Mouse (Mus musculus) hematopoietic stem cell, adult 5-6 weeks (primary cell): Measurements from ENCODE around the gene Pex11g. TPM values are rescaled to one million over a fixed set of nuclear protein-coding genes. Genes with fewer than 3 reads are reported as not detected.

ENCODE experiments used
- ATAC-seq, 2 experiments: fragments of 125-278 bp in 1 of 2; replicated peaks in 1 of 2; 2 replicates each; pipeline ENCODE4 v1.8.0; 2016 to 2017; ENCODE audit warnings: inconsistent platforms in 2 of 2, mild to moderate bottlenecking in 2 of 2, moderate number of reproducible peaks in 2 of 2, low read depth in 1 of 2, moderate TSS enrichment in 1 of 2; ENCODE audit not compliant: low FRiP score in 2 of 2, poor library complexity in 2 of 2, severe bottlenecking in 2 of 2, insufficient read depth in 1 of 2, low TSS enrichment in 1 of 2
- total RNA-seq: library from RNA; stranded (forward); fragments of 172-1452, 232-1000 nt; gene quantifications from 2 replicates; pipeline ENCODE4 v1.2.3, GENCODE M21; 2017

The Pex11g gene
- 0.84 and 4.1 TPM in 2 replicates for total RNA-seq

DNA sequence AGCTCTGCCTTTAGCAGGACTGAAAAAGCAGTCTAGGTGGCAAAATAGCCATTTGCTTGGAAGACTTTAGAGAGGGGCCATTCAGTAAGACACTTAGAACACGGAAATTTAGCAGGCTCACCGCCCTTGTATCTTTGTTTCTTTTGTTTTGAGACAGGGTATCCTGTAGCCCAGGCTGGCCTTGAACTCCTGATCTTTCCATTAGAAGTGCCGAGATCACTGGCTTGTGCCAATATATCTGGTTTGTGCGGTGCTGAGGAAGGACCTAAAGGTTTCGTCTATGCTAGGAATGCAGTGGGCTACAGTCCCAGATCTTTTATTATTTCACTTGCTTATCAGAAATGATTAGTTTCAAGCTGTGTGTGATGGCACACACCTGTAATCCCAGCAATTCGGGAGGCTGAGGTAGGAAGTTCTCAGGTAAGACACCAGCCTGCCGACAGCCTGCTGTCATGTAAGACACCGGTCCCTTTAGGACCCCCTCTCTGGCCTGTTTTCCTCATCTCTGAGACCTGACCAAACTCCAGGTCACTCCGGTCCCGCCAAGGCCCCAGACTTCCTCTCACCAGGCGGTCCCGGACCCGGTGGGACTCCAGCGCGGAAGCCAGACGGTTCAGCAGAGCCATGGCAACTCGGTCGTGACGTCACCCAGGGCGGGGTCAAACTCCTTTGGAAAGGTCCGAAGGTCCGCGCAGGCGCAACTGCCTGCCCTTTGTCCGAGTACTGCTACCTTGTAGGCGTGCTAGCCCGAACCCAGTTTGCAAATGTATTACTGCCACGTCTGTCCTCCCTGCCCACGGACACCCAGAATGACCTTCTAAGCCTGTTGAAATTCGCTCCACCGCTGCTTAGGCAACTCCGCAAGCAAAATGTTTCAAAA, at the start of gene Pex11g:
Pex11g (minus strand) TSS at position 675 of the 880 bp plus-strand sequence.
- ATAC-seq: peak; percentile 93 to 94

DNA sequence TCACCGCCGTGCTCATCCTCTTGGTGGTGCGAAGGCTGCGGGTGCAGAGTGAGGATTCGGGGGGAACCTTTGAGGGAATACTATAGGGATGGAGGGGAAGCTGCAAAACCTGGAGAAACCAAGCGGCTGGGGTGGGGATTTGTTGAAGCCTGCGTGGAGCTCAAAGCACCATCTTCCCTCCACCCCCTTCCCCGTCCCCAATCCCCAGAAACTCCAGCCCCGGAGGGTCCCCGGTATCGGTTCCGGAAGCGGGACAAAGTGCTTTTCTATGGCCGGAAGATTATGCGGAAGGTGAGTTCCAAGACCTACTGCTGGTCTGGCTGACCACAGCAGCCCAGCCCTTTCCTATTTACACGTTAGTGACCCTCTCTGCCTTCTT, 49.6 kb upstream of the Pex11g start:
- ATAC-seq: no peak

DNA sequence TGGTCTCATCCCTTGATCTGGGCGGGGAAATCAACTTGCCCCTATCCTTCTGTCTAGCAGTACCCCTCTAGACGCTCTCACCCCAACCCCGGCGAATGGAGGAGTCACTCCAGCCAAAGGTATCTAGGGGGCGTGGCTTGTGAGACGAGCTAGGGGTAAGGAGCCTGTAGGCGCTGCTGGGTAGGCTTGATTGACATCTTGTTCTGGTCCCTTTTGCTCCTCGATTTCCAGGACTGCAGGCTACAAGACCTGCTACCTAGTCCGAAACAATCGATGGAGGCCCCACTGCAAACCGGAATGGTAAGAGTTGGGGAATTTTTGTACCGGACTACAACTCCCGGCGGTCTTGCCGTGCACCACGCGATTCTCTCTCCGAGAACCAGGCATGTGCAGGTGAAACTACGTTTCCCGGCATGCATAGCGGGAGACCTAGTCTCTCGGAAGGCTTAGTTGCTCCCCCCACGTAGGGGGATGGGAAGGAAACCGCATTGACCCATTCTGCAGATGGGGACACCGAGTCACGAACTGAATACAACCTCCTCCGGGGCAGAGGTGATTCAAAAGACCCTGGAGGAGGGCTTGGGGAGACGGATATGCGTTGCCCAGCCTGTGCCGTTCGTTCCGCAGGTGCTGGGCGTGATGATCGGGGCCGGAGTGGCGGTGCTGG, 49.1 kb upstream of the Pex11g start:
- ATAC-seq: peak; percentile 83 to 88

DNA sequence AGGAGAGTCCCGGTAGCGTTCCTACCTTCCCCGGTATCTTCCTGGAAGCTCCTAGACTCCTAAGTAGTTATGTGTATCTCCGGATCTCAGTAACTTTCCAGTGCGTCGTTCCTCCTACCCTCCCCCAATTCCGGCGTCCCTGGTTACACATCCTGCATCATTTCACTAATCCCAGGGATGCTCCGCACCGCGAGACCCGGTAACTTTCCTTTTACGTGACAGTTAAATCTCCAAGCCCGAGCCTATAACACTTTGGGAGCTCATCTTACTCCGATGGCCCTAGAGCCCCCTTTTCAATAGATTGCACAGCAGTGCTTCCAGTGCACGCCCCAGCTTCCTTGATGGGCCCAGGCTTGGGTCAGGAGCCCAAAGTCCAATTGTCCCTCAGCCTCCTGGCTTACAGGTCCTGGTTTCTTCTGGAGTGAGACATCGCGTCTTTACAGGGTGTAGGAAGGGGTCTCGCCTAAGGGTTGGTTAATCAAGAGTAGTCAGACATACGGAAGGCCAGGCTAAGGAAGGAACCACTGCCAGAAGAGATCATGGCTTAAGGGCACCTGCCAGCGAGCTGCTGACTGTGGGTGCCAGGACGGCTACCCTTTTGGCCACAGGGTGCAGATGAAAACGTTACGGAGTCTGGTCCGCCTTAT, 48.4 kb upstream of the Pex11g start:
- peak; percentile 19 to 36 for ATAC-seq

DNA sequence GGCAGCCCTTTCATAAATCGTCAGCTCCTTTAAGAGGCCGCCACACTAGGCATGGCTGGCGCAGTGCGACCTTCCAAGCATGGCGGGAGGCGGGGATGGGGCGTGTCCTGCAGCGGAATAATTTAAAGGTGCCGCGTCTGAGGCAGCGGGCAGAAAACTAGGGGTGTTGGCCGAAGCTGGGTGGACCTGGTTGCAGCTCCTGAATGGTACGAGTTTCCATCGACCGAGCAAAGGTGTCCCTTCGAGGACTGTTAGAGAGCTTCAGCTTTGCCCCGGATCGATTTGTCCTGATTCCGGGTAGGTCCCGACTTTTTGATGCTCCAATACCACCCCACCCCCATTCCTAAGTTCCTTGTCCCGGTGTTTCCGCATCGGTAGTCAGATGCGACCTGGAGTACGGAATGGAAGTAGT, 47.8 kb upstream of the Pex11g start, which contains the start of gene Pnpla6:
Pnpla6 (plus strand) TSS at position 125 of the 412 bp plus-strand sequence.
- ATAC-seq: peak; percentile 69 to 78

DNA sequence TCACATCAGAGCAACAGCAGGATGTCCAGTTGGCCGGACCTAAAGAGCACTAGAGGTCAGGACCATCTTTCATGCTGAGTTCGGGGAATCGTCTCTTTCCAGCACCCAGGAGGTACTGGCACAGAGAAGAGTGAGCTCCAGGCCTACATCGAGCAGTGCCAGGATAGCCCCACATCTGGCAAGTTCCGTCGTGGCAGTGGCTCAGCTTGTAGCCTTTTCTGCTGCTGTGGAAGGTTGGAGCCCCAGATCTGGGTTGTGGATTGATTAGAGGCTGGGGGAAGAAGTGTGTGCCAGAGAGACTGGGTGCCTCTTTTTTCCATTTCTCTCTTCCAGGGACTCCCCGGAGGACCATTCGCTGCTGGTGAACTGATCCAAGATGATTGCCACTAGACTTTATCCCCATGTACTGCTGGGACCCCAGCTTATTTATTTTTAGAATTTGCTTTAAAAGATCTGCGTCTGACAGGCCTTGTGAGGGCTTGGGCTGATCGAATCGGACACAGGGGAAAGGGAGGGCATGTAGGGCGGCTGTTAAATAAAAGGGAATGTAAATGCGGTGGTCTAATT, 47.3 kb upstream of the Pex11g start:
- ATAC-seq: no peak

DNA sequence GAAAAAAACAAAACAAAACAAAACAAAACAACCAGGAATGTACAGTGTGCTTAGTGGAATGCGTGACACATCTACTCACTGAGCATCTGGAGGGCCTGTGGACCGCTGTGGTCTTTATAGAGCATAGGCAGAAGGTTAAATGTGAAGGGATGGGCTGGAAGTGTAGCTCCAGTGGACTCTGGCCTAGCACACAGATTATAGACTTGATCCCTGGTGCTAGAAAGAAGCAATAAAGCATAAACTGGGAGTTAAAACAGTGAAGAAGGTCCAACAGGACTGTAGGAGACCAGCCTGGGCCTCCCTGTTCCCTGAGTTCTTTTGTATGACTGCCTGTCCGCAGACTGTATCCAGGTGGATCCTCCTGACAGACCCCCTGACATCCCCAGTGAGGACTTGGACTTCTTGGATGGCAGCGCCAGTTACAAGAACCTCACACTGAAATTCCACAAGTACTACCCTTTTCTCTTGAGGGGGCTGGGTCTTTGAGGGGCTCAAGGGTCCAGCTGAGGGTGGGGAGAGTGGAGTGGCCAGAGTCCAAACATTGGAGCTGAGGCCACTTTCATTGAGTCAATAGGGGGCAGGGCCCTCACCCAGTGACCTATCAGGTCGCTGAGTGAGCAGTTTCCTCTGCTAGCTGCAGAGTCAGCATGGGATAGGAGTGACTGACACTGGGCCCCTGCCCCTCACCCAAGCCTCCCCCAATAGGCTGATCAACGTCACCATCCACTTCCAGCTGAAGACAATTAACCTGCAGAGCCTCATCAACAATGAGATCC, 40.7 kb upstream of the Pex11g start:
- ATAC-seq: no peak

DNA sequence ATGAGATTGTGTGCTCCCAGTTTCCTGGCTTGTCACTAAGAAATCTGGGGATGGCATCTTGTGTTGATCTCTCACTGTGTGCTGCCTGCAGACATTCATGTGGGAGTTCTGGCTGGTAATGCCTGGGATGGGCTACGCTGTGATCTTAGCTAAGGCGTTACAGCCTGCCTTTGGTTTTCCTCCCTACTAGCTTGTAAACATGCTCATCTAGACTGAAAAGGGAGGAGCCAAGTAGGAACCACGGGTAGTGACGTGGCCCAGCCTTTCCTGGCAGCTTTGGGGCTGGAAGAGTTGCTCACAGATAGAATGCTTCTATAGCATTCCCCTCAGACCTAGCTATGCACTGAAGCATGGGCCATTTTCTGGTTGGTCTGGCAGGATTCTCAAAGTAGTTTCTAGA, 34.7 kb upstream of the Pex11g start:
- no peak for ATAC-seq

DNA sequence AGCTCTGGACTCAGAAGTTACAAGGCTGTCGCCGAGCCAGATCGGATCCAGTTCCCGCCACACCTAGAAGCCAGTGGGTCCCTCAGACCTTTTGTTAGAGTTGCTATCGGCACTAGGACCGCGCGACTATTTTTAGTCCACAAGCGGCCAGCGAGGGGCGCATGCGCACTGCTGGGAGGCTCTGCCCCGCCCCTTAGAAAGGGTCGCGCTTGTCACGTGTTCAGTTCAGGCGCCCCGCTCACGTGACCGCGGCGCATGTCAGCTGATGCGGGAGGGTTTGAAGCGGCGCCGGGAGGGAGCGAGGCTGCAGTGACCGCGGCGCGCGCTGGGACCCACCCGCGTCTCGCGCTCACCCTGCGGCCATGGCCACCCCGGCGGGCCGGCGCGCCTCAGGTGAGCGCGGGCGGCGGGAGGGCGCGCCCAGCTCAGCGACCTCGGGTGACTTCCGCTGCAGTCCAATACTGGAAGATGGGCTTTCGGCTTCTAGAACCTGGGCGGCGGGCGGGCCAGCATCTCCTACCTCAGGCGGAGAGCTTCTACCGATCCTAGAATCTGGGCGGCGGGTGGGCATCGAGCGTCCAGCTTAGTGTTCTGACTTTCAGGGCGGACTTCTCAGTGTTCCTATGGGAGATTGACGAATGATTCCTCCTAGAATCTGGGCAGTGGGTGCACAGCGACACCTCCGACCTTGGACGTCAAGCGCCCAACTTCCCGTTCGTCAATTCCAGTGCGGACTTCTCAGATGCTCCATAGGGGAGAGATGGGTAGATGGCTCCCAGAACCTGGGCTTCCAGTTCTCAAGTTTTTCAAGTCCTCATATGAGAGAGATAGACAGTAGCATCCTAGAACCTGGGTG, 33.0 kb upstream of the Pex11g start, which contains the start of gene Mcoln1:
Mcoln1 (plus strand) TSS at position 223 of the 856 bp plus-strand sequence.
- ATAC-seq: peak; percentile 64 to 92

DNA sequence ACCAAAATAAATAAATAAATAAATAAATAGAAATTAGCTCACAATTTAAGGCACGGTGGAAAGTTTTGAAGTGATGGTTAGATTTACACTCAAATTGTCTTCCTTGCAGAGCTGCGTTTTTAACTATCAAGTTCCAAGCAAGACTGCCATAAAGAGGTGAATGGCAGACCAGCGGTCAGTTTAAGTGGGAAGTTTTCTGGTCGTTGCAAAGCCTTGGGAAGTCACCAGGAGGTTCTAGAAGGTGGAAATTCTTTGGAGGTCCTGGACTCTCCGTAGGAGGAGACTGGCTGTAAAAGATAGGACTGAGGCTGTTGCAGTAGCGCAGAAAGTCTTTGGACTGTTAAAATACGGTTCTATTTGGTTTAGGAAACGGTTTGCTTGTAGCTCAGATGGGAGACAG, 32.3 kb upstream of the Pex11g start:
- ATAC-seq: peak; percentile 15 to 18; a peak in 3 of 4 replicates

DNA sequence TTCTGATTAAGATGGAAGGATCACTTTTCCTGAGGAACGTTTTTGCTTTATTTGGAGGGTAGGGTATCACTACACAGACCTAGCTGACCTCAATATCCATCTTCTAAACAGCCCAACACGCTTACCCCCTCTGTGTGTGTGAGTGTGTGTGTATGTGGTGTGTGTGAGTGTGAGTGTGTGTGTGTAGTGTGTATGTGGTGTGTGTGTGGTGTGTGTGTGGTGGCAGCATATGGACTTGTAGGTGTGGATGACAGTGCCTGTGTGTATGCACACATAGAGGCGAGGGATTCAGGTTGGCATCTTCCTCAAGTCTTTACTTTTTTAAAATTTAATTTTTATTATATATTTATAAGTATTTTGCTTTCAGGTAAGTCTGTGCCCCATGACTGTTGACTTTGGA, 31.1 kb upstream of the Pex11g start:
- no peak for ATAC-seq

DNA sequence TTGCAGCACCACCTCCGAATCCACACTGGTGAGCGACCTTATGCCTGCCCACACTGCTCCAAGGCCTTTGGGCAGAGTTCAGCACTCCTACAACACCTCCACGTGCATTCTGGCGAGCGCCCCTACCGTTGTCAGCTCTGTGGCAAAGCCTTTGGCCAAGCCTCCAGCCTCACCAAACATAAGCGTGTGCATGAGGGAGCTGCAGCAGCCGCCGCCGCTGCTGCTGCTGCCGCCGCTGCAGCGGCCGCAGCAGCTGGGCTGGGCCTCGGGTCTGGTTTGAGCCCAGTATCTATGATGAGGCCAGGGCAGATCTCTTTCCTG, 28.9 kb upstream of the Pex11g start:
- ATAC-seq: no peak

DNA sequence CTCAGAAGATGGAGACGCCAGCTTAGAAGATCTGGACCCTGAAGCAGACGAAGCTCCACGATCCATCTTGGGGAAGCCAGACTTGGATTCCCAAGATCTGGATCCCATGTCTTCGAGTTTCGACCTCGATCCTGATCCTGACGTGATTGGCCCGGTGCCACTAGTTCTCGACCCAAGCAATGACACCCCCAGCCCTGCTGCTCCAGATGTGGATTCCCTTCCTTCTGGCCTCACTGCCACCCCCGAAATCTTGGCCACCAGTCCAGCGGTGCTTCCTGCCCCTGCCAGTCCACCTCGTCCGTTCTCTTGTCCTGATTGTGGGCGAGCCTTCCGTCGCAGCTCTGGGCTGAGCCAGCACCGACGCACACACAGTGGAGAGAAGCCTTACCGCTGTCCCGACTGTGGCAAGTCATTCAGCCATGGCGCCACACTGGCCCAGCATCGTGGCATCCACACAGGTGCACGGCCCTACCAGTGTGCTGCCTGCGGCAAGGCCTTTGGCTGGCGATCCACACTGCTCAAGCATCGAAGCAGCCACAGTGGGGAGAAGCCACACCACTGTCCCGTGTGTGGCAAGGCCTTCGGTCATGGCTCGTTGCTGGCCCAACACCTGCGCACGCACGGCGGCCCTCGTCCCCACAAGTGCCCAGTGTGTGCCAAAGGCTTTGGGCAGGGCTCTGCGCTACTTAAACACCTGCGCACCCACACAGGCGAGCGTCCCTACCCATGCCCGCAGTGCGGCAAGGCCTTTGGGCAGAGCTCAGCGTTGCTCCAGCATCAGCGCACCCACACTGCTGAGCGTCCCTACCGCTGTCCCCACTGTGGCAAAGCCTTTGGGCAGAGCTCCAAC, 28.3 kb upstream of the Pex11g start:
- no peak for ATAC-seq

DNA sequence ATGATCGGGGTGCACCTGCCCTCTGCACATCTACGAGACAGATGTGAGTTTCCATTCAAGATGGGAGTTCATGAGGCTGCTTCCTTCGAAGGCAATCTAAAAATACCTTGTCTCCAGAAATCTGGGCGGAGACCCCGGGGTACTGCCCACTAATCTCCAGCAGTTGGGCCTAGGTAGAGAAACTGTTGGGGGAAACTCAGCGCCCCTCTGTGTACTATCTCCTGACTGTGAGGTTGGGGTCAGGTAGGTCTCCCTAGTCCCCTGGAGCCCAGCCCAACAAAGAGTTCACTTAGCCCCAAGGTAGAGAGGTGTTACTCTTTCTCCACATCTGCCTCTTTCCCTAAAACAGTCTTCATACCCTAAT, 26.3 kb upstream of the Pex11g start:
- ATAC-seq: no peak

DNA sequence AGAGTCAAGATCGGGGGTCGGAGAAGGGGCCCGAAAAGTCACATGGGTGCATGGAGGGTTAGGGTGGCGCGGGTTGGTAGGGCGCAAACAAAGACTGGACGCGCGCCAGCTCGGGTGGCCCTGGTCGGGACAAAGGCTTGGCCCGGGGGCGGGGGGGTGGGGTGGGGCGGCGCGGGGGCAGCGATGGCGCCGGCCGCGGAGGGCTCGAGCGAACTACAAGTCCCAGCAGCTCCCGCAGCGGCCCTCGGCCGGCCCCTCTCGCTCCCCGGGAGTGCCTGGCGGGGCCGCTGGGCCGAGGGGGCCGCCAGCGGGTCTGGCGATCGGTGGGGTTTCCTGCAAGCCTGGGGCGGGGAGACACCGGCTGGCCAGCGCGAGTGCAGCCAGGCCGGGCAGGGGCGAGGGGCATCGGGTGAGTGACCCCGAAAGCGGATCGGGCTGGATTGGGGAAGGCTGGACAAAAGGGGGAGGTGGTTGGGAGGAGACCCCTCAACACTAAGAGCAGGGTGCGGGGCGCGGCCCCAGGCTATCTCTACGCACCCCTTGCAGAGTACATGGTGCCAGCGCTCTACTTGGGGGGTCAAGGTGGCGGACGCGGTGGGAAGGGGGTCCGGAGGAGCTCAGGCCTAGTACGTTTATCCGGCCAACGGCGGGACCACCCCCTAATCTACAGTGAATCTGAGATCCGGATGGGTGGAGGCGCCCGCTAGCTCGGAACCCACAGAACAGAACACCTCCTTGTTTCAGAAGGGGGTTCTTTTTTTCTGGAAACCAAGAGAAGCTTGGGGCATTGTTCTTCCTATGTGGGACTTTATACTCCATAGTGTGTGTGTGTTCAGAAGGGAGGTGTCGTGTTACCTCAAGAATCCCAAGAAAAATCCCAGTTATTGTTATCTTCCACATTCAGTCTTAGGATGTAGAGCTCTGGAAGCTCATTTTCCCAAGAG, 25.7 kb upstream of the Pex11g start, which contains the start of gene Zfp358:
Zfp358 (plus strand) TSS at position 238 of the 944 bp plus-strand sequence.
- peak; percentile 81 to 89 for ATAC-seq
